Mouse (Mus musculus): ENCODE data around the gene Met. TPM values are rescaled to one million over a fixed set of nuclear protein-coding genes. Genes with fewer than 3 reads are reported as not detected.
A peak's percentile ranks its signal among the peaks of the same experiment; 100 is the strongest.

Met gene
- polyA plus RNA-seq (2014; fragmentation: Nextera tagmentation; extraction: Ambion mirVana): 1.1 and 1.6 TPM in 2 replicates

DNA sequence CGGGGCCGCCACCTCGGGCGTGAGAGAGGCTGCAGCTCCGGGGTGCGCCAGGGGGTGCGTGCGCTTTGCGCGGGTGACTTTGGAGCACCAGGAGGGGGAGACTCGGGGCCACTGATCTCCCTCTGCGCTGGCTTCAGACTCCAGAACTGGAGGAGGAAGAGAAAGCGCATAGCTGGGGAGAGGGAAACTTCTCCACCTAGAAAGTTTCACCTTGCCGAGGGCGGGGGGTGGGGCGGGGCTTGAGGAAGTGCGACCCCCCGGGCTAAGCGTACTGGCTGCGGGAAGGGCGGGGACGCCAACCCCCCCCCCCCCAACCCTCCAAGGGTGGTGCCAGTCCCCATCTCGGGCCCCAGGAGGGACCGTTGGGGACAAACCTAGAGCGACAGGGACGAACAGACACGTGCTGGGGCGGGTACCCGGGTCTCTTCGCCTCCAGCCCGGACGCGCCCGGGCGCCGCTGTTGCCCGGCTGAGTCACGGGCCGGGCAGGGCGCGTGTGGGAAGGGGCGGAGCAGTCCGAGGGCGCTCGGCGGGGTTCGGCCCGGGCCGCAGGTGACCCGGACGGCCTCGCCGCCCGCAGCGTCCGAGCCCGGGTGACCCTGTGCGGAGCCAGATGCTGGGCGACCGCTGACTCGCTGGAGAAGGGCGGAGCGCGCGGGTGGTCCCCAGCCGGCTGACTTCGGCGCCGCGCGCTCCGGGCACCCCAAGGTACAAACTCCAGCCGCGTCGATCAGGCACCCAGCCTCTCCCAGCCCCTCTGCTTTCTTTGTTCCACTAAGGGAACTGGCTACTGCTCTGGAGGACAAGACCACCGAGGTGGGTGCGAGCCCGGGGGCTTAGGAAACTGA lies at the start of gene Met:
TSS of gene Met (plus strand) at position 367 of the 847 bp plus-strand sequence.
- Histone ChIP-seq H3K9me3 (ENCODE audit: control insufficient read depth, low read length) (no peaks in the 10 kb centered on the region), H3K9ac (ENCODE audit: low read length) (peak within 1 kb of the TSS; percentile 57), H3K4me3 (ENCODE audit: low read depth, low read length) (peak within 1 kb of the TSS; percentile 60), H3K4me2 (peak within 1 kb of the TSS; percentile 99), H3K27ac (ENCODE audit: low read depth, low read length) (no peak within 1 kb of the TSS), H3K36me3 (ENCODE audit: control insufficient read depth, insufficient read depth, low read length) (no peaks in the 10 kb centered on the region), H3K4me1 (ENCODE audit: control insufficient read depth, insufficient read depth, low read length) (peaks cover 5% of the 10 kb centered on the region; the same call in 1 of the 2 replicates), H3K27me3 (ENCODE audit: control insufficient read depth, insufficient read depth, low read length) (peaks cover 29% of the 10 kb centered on the region)
- under 1% methylated on average over 68 of the region's 78 CpGs for WGBS
- peak; percentile 90 for ATAC-seq (ENCODE audit: low FRiP score)
- peak; percentile 92 for DNase-seq (ENCODE audit: low spot score, missing footprints)

GRCm38 (mm10) chr6:17418226-17418625 lies 45.4 kb upstream of the Met start:
- DNase-seq (ENCODE audit: low spot score, missing footprints): no peak
- Histone ChIP-seq H3K4me2 (no peak overlapping the region), H3K36me3 (ENCODE audit: control insufficient read depth, insufficient read depth, low read length) (no peaks in the 10 kb centered on the region), H3K9ac (ENCODE audit: low read length) (no peak overlapping the region), H3K9me3 (ENCODE audit: control insufficient read depth, low read length) (no peaks in the 10 kb centered on the region), H3K27ac (ENCODE audit: low read depth, low read length) (no peak overlapping the region), H3K27me3 (ENCODE audit: control insufficient read depth, insufficient read depth, low read length) (no peaks in the 10 kb centered on the region), H3K4me1 (ENCODE audit: control insufficient read depth, insufficient read depth, low read length) (no peaks in the 10 kb centered on the region), H3K4me3 (ENCODE audit: low read depth, low read length) (no peak overlapping the region)
- ATAC-seq (ENCODE audit: low FRiP score): no peak
- 73% methylated on average over 7 of the region's 7 CpGs for WGBS

- DNase-seq (ENCODE audit: low spot score, missing footprints) (no peak), ATAC-seq (ENCODE audit: low FRiP score) (no peak)
- no peak overlapping the region for H3K4me2 ChIP-seq
- H3K4me3 ChIP-seq (ENCODE audit: low read depth, low read length): no peak overlapping the region
- 100% methylated on average over 1 of the region's 1 CpGs for WGBS
- no peaks in the 10 kb centered on the region for H3K4me1 ChIP-seq (ENCODE audit: control insufficient read depth, insufficient read depth, low read length)
- H3K9ac ChIP-seq (ENCODE audit: low read length): no peak overlapping the region
- no peaks in the 10 kb centered on the region for H3K9me3 ChIP-seq (ENCODE audit: control insufficient read depth, low read length)
- H3K27ac ChIP-seq (ENCODE audit: low read depth, low read length): no peak overlapping the region
- no peaks in the 10 kb centered on the region for H3K36me3 ChIP-seq (ENCODE audit: control insufficient read depth, insufficient read depth, low read length)
- H3K27me3 ChIP-seq (ENCODE audit: control insufficient read depth, insufficient read depth, low read length): no peaks in the 10 kb centered on the region
Measured at GRCm38 (mm10) chr6:17422432-17422831, 41.2 kb upstream of the Met start.

GRCm38 (mm10) chr6:17429041-17429440 lies 34.6 kb upstream of the Met start:
- Histone ChIP-seq H3K36me3 (ENCODE audit: control insufficient read depth, insufficient read depth, low read length) (no peaks in the 10 kb centered on the region), H3K4me2 (no peak overlapping the region), H3K27me3 (ENCODE audit: control insufficient read depth, insufficient read depth, low read length) (no peaks in the 10 kb centered on the region), H3K4me3 (ENCODE audit: low read depth, low read length) (no peak overlapping the region), H3K4me1 (ENCODE audit: control insufficient read depth, insufficient read depth, low read length) (no peaks in the 10 kb centered on the region), H3K9ac (ENCODE audit: low read length) (no peak overlapping the region), H3K9me3 (ENCODE audit: control insufficient read depth, low read length) (no peaks in the 10 kb centered on the region), H3K27ac (ENCODE audit: low read depth, low read length) (no peak overlapping the region)
- 81% methylated on average over 3 of the region's 3 CpGs for WGBS
- ATAC-seq (ENCODE audit: low FRiP score) (no peak), DNase-seq (ENCODE audit: low spot score, missing footprints) (no peak)

DNA sequence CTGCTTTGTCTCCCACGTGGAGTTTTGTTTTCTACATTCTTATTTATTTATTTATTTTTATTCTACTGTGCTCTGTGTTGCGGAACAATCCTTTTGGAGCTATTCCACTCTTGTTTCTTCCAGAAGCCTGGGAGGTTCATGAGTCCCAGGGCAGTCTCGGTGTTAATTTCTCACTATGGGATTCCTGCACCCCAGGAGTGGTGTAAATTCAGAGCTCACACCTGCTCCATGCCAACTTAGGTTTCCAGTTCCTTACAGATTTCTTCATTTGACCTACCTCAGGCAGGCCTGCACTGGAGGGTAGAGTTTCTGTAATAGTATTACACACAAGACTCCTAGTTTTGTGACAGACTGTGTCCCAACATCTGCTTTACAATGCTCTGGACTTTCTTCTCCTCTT lies 34.0 kb upstream of the Met start:
- Histone ChIP-seq H3K4me1 (ENCODE audit: control insufficient read depth, insufficient read depth, low read length) (no peaks in the 10 kb centered on the region), H3K9ac (ENCODE audit: low read length) (no peak overlapping the region), H3K9me3 (ENCODE audit: control insufficient read depth, low read length) (no peaks in the 10 kb centered on the region), H3K36me3 (ENCODE audit: control insufficient read depth, insufficient read depth, low read length) (no peaks in the 10 kb centered on the region), H3K4me2 (no peak overlapping the region), H3K27me3 (ENCODE audit: control insufficient read depth, insufficient read depth, low read length) (no peaks in the 10 kb centered on the region), H3K27ac (ENCODE audit: low read depth, low read length) (no peak overlapping the region), H3K4me3 (ENCODE audit: low read depth, low read length) (no peak overlapping the region)
- no peak for DNase-seq (ENCODE audit: low spot score, missing footprints)
- WGBS: 69% methylated on average over 3 of the region's 3 CpGs
- ATAC-seq (ENCODE audit: low FRiP score): no peak

DNA sequence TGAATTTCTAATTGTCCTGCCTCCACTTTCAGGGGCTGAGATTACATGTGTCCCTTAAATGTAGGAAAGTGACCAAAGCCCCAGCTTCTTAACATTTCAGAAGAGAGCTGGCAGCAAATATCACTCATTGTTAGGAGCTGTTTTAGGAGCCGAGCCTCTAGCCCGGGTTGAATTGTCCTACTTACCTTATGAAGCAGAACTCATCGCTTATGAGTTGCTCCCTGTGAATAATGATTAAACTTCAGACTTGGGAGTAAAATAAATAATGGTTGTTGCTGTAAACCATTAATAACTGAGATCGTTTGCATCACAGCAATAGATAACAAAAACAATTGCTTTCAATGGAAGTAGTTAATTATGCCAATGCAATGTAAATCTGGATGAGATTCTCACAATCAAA lies 20.3 kb upstream of the Met start:
- no peaks in the 10 kb centered on the region for H3K9me3 ChIP-seq (ENCODE audit: control insufficient read depth, low read length)
- H3K4me1 ChIP-seq (ENCODE audit: control insufficient read depth, insufficient read depth, low read length): no peaks in the 10 kb centered on the region
- ATAC-seq (ENCODE audit: low FRiP score) (no peak), DNase-seq (ENCODE audit: low spot score, missing footprints) (no peak)
- 89% methylated on average over 4 of the region's 4 CpGs for WGBS
- H3K27ac ChIP-seq (ENCODE audit: low read depth, low read length): no peak overlapping the region
- H3K4me2 ChIP-seq: no peak overlapping the region
- no peak overlapping the region for H3K9ac ChIP-seq (ENCODE audit: low read length)
- no peaks in the 10 kb centered on the region for H3K36me3 ChIP-seq (ENCODE audit: control insufficient read depth, insufficient read depth, low read length)
- no peaks in the 10 kb centered on the region for H3K27me3 ChIP-seq (ENCODE audit: control insufficient read depth, insufficient read depth, low read length)
- no peak overlapping the region for H3K4me3 ChIP-seq (ENCODE audit: low read depth, low read length)

DNA sequence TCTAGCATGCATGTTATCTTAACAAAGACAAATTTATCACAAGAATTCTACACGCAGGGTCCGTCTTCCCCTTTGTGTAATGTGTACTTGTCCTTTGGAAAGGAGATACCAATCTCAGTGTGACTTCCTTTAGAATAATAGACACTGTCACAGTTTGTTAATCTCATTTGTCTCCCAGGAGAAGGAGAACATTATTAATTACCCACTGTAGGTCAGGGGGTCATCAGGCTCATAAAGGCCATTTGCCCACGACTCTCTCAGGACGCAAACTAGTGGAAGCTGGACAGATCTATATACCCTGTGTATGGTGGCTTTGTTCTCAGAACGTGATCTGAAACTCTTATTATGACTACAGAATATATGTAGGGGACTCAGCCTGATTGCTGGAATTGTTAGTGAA lies 12.3 kb upstream of the Met start:
- no peaks in the 10 kb centered on the region for H3K27me3 ChIP-seq (ENCODE audit: control insufficient read depth, insufficient read depth, low read length)
- H3K27ac ChIP-seq (ENCODE audit: low read depth, low read length): no peak overlapping the region
- no peak overlapping the region for H3K4me3 ChIP-seq (ENCODE audit: low read depth, low read length)
- DNase-seq (ENCODE audit: low spot score, missing footprints) (no peak), ATAC-seq (ENCODE audit: low FRiP score) (no peak)
- H3K4me1 ChIP-seq (ENCODE audit: control insufficient read depth, insufficient read depth, low read length): no peaks in the 10 kb centered on the region
- no peak overlapping the region for H3K4me2 ChIP-seq
- WGBS: 15% methylated on average over 5 of the region's 5 CpGs
- H3K36me3 ChIP-seq (ENCODE audit: control insufficient read depth, insufficient read depth, low read length): no peaks in the 10 kb centered on the region
- no peaks in the 10 kb centered on the region for H3K9me3 ChIP-seq (ENCODE audit: control insufficient read depth, low read length)
- H3K9ac ChIP-seq (ENCODE audit: low read length): no peak overlapping the region

DNA sequence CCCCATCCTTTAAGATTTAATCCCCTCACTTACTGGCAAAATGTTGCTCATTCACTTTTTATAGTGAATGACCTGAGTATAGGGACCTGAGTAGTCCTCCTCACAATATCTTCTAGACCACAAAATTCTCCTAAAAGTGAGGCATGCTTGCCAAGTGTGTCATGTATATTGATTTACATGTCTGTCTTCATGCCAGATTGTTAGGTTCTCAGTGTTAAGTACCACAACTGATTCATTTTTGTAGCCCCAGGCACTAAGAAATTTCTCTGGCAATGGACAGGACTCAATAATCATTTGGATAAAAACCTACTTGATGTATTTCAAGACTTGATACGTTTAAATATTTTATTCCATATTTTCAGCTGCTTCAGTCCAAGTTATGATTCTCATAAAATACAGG lies 8.5 kb upstream of the Met start:
- Histone ChIP-seq H3K4me1 (ENCODE audit: control insufficient read depth, insufficient read depth, low read length) (no peaks in the 10 kb centered on the region), H3K9ac (ENCODE audit: low read length) (no peak overlapping the region), H3K36me3 (ENCODE audit: control insufficient read depth, insufficient read depth, low read length) (no peaks in the 10 kb centered on the region), H3K27me3 (ENCODE audit: control insufficient read depth, insufficient read depth, low read length) (no peaks in the 10 kb centered on the region; the same call in 1 of the 2 replicates), H3K4me3 (ENCODE audit: low read depth, low read length) (no peak overlapping the region), H3K4me2 (no peak overlapping the region), H3K27ac (ENCODE audit: low read depth, low read length) (no peak overlapping the region), H3K9me3 (ENCODE audit: control insufficient read depth, low read length) (no peaks in the 10 kb centered on the region)
- 89% methylated on average over 1 of the region's 1 CpGs for WGBS
- DNase-seq (ENCODE audit: low spot score, missing footprints): peak; percentile 56
- no peak for ATAC-seq (ENCODE audit: low FRiP score)

GRCm38 (mm10) chr6:17459561-17459960 lies 4.0 kb upstream of the Met start:
- DNase-seq (ENCODE audit: low spot score, missing footprints) (peak; percentile 75), ATAC-seq (ENCODE audit: low FRiP score) (no peak)
- no peak overlapping the region for H3K4me2 ChIP-seq
- WGBS: 67% methylated on average over 6 of the region's 6 CpGs
- no peaks in the 10 kb centered on the region for H3K9me3 ChIP-seq (ENCODE audit: control insufficient read depth, low read length)
- no peak overlapping the region for H3K4me3 ChIP-seq (ENCODE audit: low read depth, low read length)
- H3K4me1 ChIP-seq (ENCODE audit: control insufficient read depth, insufficient read depth, low read length): peaks cover 5% of the 10 kb centered on the region; the same call in 1 of the 2 replicates
- H3K27ac ChIP-seq (ENCODE audit: low read depth, low read length): no peak overlapping the region
- peaks cover 15% of the 10 kb centered on the region for H3K27me3 ChIP-seq (ENCODE audit: control insufficient read depth, insufficient read depth, low read length)
- no peak overlapping the region for H3K9ac ChIP-seq (ENCODE audit: low read length)
- H3K36me3 ChIP-seq (ENCODE audit: control insufficient read depth, insufficient read depth, low read length): no peaks in the 10 kb centered on the region

All from midbrain, embryonic 11.5 days (tissue).